In genomic region chr4:142171788-142172497, GRCm38 (mm10) we compare ENCODE assay signal across 12 mouse cellular contexts.
A peak's percentile ranks its signal among the peaks of the same experiment; 100 is the strongest.
DNase-seq lines count a peak whose midpoint lies in the region; ATAC-seq and TF ChIP-seq lines count a peak whose summit lies in the region.
"Had no signal": no experiment of that assay in that cellular context is flagged by ENCODE, and none has a peak within 500 bp of the region (broad histone marks: within the 10 kb centered on the region; RNA-seq: fewer than 3 reads in every experiment).

No protein-coding gene starts in this region.

- H3K27ac ChIP-seq in kidney, adult 2 months (ENCODE audit: insufficient read depth, low read depth, low read length) = 0 out of 2 replicates have a peak overlapping the region, but pooled peaks have one; percentile 10
- peak overlapping the region; percentile 66 for H3K27ac ChIP-seq in embryonic facial prominence, embryonic 10.5 days (replicated peaks)
- H3K27ac ChIP-seq in limb, embryonic 15.5 days = peak overlapping the region; percentile 60

- no peak overlapping the region for H3K4me2 ChIP-seq in limb, embryonic 15.5 days
- H3K4me2 ChIP-seq: midbrain, embryonic 11.5 days had no signal

- ATAC-seq in limb, embryonic 15.5 days (ENCODE audit: insufficient number of reproducible peaks, low FRiP score, low TSS enrichment, low read depth) = no peak

- H3K4me3 ChIP-seq in kidney, adult 2 months (ENCODE audit: insufficient read depth, low read depth, low read length) = no peak overlapping the region
- H3K4me3 ChIP-seq in embryonic facial prominence, embryonic 10.5 days = no peak overlapping the region
- H3K4me3 ChIP-seq in limb, embryonic 15.5 days = no peak overlapping the region
- H3K4me3 ChIP-seq: myocyte had no signal

- DNase-seq in kidney, adult 2 months = no peak
- DNase-seq in kidney, adult 18-20 months = no peak
- peak; percentile 51 for DNase-seq in ES-CJ7 (ENCODE audit: low read depth, low spot score)
- no peak for DNase-seq in embryonic facial prominence, embryonic 10.5 days (ENCODE audit: low spot score)
- DNase-seq in ovary, postnatal 14 days (ENCODE audit: low spot score) = no peak
- no peak for DNase-seq in adrenal gland, postnatal 4 days (ENCODE audit: low spot score in 2 of 2)
- no peak for DNase-seq in cerebellum, adult 9-10 months
- DNase-seq: right cerebral cortex, postnatal 14 days; thymus, postnatal 4 days had no signal

- WGBS in kidney, adult 2 months = 60% methylated on average over 8 of the region's 8 CpGs
- WGBS in embryonic facial prominence, embryonic 10.5 days = 70% methylated on average over 8 of the region's 8 CpGs
- WGBS in limb, embryonic 15.5 days = 69% methylated on average over 7 of the region's 8 CpGs

- peaks cover 12% of the 10 kb centered on the region; the same call in 1 of the 2 replicates for H3K4me1 ChIP-seq in kidney, adult 2 months (ENCODE audit: control insufficient read depth, insufficient read depth, low read length)
- H3K4me1 ChIP-seq in embryonic facial prominence, embryonic 10.5 days = peaks cover 56% of the 10 kb centered on the region
- peaks cover 45% of the 10 kb centered on the region for H3K4me1 ChIP-seq in limb, embryonic 15.5 days

- TF ChIP-seq POLR2A in kidney, adult 2 months (IDR thresholded peaks at IDR 0.05; ENCODE audit: low read depth, low read length) = no peak

- H3K36me3 ChIP-seq in kidney, adult 2 months (ENCODE audit: control insufficient read depth, insufficient read depth, low read length) = no peaks in the 10 kb centered on the region
- H3K36me3 ChIP-seq in embryonic facial prominence, embryonic 10.5 days (replicated peaks) = peaks cover 9% of the 10 kb centered on the region
- H3K36me3 ChIP-seq in limb, embryonic 15.5 days = no peaks in the 10 kb centered on the region

- TF ChIP-seq CTCF in kidney, adult 2 months (conservative IDR thresholded peaks at IDR 0.05; ENCODE audit: insufficient read depth, insufficient read length, low read depth, low read length) = no peak

- H3K9ac ChIP-seq in limb, embryonic 15.5 days = no peak overlapping the region

- no peaks in the 10 kb centered on the region for H3K27me3 ChIP-seq in kidney, adult 2 months (replicated peaks; ENCODE audit: control insufficient read depth, insufficient read depth, low read length)
- H3K27me3 ChIP-seq in embryonic facial prominence, embryonic 10.5 days (replicated peaks; ENCODE audit: low read depth, poor library complexity, severe bottlenecking) = no peaks in the 10 kb centered on the region
- H3K27me3 ChIP-seq in limb, embryonic 15.5 days = no peaks in the 10 kb centered on the region

- H3K9me3 ChIP-seq in embryonic facial prominence, embryonic 10.5 days = 0 out of 2 replicates have a peak, but pooled peaks cover 2% of the 10 kb centered on the region
- H3K9me3 ChIP-seq in limb, embryonic 15.5 days = no peaks in the 10 kb centered on the region

Comparison
In these comparisons a context has a peak if more than half of its experiments do, and no peak if none do; other contexts are left out.
1. H3K27ac ChIP-seq: peak in every context shown above with its lines; median percentile 66 in embryonic facial prominence, embryonic 10.5 days; 60 in limb, embryonic 15.5 days; 10 in kidney, adult 2 months.